Mouse (Mus musculus) common myeloid progenitor, adult 5-6 weeks (primary cell): ENCODE measurements around the gene Olfr739. TPM values are rescaled to one million over a fixed set of nuclear protein-coding genes. Genes with fewer than 3 reads are reported as not detected.

Experiments used
- ATAC-seq: replicated peaks from 2 replicates; pipeline ENCODE4 v1.8.0; 2016; ENCODE audit warnings: low read depth, mild to moderate bottlenecking, moderate TSS enrichment, inconsistent platforms; ENCODE audit not compliant: poor library complexity, severe bottlenecking
- total RNA-seq: library from RNA; stranded (forward); fragments of 200-1000, 187-1606 nt; gene quantifications from 2 replicates; pipeline ENCODE4 v1.2.3, GENCODE M21; 2017

Olfr739 gene
- total RNA-seq, result not detected in 2 replicates

DNA sequence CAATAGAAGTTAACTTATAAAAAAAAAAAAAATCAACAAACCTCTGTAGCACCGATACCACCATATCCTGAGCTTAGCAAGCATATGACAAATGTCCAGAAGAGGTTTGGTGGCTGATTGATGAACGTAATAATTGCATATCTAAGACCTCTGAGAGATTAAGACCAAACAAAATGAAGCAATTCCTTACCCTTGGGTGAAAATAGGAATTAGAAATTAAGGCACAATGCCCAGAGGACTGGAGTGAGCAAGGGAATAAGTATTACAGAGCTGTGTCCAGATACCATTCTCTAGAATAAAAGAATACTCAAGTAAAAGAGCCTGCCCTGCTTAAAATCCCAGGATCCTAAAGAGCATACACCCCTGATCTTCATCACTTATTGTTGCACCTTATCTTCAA, at the start of gene Olfr739:
TSS of gene Olfr739 (plus strand) at position 301 of the 400 bp plus-strand sequence.
- no peak for ATAC-seq

DNA sequence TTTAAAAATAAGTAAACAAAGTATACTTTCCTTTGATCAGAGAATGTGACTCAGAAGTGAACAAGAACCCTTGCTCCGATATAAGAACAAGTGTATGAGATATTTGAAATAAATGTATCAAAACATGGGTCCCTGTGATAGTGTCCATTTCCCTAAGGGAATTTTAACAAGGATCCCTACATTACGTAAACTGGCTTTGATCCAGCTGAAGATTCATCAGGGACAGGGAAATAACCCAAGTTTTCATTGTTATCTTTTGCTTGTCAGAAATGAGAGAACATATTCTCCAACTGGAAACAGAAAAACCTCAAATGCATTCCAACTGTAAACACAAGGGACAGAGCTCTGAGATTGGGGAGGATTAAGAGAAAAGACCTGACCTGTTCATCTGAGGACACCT, 37.6 kb upstream of the Olfr739 start, which contains the start of gene Olfr736:
TSS of gene Olfr736 (plus strand) at position 301 of the 400 bp plus-strand sequence.
- no peak for ATAC-seq

DNA sequence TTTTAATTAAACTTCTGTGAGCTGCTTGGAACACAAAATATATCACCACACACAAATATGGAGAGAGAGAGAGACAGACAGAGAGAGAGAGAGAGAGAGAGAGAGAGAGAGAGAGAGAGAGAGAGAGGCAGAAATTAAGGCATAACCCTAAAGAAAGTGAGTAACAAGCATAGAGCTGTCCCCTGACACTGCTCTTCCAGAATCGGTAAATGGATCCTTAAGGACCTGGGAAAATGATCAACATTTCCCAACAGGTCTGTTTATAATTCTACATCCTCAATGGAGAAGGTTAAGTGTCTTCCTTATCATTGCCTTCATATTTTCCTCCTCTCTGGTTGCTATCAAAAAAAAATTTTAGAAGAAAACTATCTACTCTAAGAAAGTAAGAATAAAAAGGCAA, 11.2 kb upstream of the Olfr739 start, which contains the start of gene Olfr738:
TSS of gene Olfr738 (plus strand) at position 301 of the 400 bp plus-strand sequence.
- ATAC-seq, result no peak

DNA sequence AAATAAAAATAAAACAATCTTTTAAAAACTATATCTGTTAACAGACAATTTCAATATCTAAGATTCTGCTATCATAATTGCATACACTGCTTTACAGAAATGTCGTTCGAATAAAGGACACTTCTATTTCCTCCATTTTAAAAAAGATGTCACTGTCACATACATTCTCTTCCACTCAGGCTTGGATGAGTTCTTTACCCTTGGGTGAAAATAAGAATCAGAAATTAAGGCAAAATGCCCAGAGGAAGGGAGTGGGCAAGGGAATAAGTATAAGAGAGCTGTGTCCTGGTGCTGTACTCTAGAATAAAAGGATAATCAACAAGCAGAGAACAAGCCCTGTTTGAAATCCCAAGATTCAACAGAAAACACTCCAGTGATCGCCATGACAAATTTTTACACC, 26.8 kb downstream of the Olfr739 start, which contains the start of gene Olfr740:
TSS of gene Olfr740 (plus strand) at position 301 of the 400 bp plus-strand sequence.
- ATAC-seq, result no peak

DNA sequence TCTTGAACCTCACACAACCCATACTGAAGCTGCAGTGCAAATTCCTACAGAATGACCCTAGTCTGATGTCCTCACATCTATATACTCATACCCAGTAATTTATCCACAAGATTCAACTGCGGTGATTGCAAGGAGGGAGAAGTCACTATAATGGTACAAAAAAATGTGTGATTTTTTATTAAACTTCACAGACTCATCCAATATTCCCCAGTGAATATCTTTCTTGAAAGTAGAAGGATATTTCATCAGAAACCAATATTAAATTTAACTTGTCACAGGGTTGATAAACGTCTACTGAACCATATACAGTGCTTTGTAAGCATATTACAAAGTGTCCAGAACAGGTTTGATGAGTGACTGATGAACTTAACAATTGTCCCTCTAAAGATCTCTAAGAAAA, 54.0 kb downstream of the Olfr739 start, which contains the start of gene Olfr741:
TSS of gene Olfr741 (plus strand) at position 301 of the 400 bp plus-strand sequence.
- ATAC-seq, result no peak

Other genes starting within 250 kb of the Olfr739 start
- not detected in 2 replicates for gene Olfr730, start 230.4 kb upstream of the Olfr739 start, total RNA-seq
- not detected in 2 replicates for gene Olfr731, start 176.8 kb upstream of the Olfr739 start, total RNA-seq
- not detected in 2 replicates for gene Olfr732, start 134.4 kb upstream of the Olfr739 start, total RNA-seq
- not detected in 2 replicates for gene Olfr733, start 117.1 kb upstream of the Olfr739 start, total RNA-seq
- gene Olfr734, start 91.9 kb upstream of the Olfr739 start, total RNA-seq, result not detected in 2 replicates
- not detected in 2 replicates for gene Olfr735, start 69.8 kb upstream of the Olfr739 start, total RNA-seq
- not detected in 2 replicates for gene Tlr11, start 60.7 kb upstream of the Olfr739 start, total RNA-seq
- not detected in 2 replicates for gene Olfr736, start 37.5 kb upstream of the Olfr739 start, total RNA-seq
- not detected in 2 replicates for gene Olfr738, start 11.1 kb upstream of the Olfr739 start, total RNA-seq
- gene Olfr740, start 26.9 kb downstream of the Olfr739 start, total RNA-seq, result not detected in 2 replicates
- not detected in 2 replicates for gene Olfr741, start 54.1 kb downstream of the Olfr739 start, total RNA-seq
- gene Olfr742, start 85.0 kb downstream of the Olfr739 start, total RNA-seq, result not detected in 2 replicates
- not detected in 2 replicates for gene Olfr743, start 103.2 kb downstream of the Olfr739 start, total RNA-seq
- not detected in 2 replicates for gene Olfr744, start 196.3 kb downstream of the Olfr739 start, total RNA-seq
- gene Olfr745, start 220.8 kb downstream of the Olfr739 start, total RNA-seq, result not detected in 2 replicates
- not detected in 2 replicates for gene Olfr746, start 228.5 kb downstream of the Olfr739 start, total RNA-seq